Mouse (Mus musculus) adrenal gland, adult 8-10 months (tissue): ENCODE results near the gene Mst1. TPM values are rescaled to one million over a fixed set of nuclear protein-coding genes. Genes with fewer than 3 reads are reported as not detected.

Experiments
- DNase-seq: peaks from one replicate; pipeline ENCODE4 v3.0.0; 2022
- total RNA-seq, 4 experiments: library from RNA; stranded (reverse); gene quantifications; 2 replicates each; pipeline ENCODE4 v1.2.4; 2022

Gene Mst1
- total RNA-seq, 4 experiments from 2014 or later = 0.10 TPM; not detected in 3

DNA sequence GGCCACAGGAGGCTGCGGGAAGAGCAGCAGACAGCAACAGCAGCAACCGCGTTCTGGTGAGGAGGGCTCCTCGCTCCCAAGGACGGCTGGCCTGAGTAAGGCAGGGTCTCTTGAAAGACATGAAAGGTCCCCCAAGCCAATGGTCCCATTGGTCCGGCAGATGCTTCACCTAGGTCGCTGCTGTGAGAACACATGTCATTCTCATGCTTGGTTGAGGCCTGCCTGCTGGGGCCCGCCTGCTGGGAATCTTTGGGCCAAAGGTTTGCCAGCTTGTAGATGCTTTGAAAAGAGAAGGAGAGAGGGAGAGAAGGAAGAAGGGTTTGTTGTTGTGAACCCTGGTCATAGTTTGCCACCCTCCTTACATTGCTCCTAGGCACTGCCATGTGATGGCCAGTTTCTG, 19.4 kb downstream of the Mst1 start:
- no peak for DNase-seq

DNA sequence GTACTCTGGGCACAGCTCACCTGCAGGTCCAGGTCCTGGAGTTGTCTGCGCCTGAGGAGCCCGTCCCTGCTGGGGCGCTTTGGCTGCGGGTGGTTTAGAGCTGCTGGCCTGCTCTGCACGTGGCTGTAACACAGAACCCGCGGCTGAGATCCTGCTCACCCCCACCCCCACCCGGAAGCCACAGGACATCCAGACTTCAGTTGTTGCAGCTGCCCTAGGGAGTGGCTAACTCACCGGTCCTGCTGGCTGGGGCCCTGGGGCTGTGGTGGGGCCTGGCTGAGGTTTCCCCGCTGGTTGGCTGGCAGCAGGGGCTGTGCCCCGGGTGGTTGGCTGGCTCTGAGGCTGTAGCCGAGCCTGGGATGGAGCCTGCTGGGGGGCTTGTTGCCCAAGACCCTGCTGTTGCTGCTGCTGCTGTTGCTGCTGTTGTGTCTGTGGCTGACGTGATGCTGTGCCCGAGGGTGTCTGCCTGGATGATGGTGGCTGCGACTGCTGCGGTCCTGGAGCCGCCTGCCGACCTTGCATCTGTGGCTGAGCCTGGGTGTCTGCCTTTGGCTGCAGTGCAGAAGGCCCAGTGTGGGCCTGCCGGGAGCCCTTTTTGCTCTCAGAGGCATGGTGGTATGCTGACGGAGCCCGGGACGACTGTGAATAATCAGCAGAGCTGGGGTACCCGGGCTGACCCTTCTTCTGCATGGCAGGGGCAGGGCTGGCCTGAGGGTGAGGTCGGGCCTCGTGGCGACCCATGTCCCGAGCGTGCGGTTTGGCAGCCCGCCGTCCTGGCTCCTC, 24.7 kb downstream of the Mst1 start:
- DNase-seq = no peak

DNA sequence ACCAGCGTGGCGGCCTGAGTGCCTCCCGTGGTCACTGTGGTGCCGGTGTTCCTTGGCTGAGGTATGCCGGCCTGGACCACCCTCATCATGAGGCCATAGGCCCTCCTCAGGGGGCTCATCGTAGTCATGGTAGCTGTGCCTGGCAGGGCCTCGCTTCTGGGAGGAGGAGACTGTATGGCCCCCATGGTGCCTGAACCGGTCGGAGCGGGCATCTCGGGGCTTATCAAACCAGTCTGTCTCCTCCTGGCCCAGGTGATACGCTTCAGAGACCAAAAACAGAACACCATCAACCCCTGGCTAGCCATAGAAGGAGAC, 25.3 kb downstream of the Mst1 start:
- no peak for DNase-seq

DNA sequence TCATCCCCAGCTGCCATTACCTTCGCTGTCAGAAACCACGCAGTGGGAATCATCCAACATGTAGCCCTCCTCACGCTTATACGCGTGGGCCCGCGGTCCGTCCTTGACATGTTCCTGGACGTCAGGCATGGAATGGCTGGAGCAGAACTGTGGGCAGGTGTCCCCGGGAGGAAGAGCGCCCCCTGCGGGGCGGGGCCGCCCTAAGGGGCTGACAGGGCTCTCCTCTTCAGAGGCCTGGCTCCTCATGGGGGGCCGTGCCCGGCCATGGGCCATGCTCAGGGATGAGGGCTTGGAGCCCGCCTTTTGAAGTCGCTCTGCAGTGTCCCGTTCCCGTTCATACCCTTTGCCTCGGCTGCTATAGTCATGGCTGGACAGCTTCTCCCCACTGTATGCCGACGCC, 25.9 kb downstream of the Mst1 start:
- DNase-seq = no peak

DNA sequence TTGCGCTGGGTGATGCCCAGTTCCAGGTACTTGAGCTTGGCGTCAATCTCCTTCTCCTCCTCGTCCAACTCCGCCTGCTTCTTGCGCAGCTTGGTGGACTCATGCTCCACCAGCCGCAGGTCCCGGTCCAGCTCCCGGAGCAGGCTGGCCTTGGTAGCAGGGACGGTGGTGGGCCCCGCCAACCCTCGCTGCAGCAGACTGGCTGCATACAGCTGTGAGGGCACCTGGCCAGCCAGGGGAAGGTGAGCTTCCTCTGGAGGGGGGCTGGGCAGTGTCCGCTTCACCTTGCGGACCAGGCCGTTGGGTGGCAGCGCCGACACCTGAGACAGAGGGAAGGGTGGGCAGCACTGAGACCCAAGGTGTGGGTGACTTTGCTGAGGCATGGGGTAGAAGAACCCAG, 27.6 kb downstream of the Mst1 start:
- no peak for DNase-seq

DNA sequence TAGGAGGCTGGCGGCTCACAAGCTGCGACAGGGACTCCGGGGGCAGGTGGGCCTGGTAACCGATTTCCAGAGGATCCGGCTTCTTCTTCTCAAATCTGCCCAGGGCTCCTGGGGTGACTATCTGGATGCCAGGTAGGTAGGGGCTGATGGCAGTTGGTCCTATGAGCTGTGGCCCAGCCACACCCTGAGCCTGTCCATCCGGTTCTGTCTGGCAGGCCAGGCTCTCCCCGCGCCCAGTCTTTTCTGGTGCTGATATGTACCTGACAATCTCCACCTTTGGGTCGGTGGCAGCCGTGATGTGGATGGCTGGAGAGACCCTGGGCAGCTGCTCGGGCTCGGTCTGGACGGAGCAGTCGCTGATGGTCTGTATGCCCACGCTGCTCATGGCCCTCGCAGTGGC, 29.9 kb downstream of the Mst1 start:
- DNase-seq = no peak

DNA sequence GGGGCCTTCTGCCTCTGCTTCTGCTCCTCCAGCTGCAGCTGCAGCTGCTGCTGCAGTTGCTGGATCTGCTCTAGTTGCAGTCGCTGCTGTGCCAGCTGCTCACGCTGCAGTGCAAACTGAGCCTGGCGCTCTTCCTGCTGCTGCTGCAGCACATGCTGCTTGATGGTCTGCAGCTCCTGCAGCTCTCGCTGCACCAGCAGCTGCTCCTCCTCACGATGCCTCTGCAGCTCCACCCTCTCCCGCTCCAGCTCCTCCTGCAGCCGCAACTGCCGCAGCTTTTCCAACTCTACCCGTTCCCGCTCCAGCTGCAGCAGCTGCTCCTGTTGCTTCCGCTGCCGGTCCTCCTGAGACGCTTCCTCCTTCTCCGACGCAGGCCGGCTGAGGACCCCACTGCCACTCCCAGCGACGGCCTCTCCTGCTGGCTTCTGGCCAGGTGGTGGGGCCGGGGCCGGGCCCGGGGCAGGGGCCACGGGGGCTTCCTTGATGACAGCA, 30.9 kb downstream of the Mst1 start:
- no peak for DNase-seq

DNA sequence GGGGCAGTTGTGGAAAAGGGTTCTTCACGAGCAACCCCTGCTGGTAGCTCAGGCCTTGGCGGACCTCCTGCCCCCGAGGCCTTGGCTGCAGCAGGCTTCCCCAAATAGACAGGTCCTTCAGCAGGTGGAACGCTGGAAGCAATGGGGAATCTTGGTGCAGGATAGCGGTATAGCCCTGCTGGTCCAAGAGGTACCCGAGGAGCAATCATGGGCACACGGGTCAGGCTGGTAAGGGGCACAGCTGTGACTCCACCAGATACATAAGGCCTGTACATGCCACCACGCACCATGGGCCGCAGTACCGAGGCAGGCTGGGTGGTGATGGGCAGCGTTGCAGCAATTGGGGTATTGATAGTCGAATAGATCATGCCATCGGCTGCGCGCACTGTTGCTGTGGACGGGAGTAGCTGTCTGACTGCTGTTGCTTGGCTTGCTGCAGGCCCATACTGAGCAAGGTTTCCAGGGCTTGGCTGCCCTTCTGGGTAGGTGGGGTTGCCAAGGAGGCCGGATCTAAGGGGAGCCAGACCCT, 31.4 kb downstream of the Mst1 start:
- no peak for DNase-seq

DNA sequence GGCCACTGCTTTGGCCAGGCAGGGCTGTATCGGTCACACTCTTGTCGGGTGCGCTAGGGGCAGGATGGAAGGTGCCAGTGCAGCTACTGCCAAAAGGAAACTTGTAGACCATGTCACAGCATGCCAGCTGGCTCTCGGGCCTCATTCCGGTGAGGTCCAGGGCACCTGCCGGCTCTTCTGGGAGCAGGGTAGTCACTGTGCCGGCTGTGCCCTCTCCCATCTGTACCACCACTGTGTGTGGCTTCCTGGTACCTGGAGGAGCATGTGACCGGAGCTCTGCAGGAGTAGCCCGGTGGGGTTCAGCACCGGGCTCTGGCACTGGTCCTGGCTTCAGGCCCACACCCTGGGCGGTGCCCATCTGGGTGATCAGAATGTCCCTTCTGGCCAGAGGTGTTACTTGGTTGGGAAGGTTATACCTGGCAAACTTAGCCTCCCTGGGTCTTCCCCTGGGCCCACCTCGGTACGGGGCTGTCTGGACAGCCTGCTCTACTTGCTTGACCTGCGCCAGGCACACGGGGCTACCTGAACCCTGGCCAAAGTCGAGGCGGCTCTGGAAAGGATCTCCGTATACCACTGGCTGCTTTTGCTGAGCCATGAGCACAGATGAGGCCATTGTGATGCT, 32.6 kb downstream of the Mst1 start:
- no peak for DNase-seq

DNA sequence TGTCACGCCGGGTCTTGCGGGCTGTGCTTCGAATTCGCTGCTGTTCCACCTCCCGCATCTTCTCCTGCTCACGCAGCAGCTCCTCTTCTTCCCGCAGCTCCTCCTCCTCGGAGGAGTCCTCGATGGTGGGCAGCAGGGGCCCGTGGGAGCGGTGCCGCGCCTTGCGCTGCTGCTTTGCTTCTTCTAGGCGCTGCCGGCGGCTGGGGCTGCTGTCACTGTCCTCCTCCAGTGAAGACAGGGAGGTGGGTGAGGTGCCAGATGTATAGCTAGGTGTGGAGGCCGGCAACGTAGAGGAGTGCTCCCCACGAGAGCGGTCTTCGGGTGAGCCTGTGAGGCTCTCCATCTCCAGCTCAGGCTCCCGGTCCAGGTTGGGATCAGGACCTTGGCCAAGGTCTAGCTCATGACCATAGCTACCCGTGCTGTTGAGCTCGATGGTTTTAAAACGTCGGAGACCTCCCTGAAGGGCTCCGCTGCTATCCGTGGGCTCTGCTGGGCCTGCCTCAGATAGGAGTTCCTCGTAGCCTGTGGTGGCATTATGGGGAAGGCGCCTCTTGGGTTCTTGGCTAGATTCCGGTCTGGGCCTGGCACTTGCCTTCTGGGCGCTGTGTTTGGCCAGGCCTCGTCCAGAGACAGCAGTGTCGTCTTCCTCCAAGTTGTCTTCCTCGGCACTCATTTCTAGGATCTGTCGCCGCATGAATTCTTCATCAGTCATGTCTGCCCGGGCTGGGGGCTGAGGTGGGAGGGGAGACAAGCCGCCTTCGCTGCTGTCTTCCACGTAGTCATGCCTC, 35.2 kb downstream of the Mst1 start:
- no peak for DNase-seq

DNA sequence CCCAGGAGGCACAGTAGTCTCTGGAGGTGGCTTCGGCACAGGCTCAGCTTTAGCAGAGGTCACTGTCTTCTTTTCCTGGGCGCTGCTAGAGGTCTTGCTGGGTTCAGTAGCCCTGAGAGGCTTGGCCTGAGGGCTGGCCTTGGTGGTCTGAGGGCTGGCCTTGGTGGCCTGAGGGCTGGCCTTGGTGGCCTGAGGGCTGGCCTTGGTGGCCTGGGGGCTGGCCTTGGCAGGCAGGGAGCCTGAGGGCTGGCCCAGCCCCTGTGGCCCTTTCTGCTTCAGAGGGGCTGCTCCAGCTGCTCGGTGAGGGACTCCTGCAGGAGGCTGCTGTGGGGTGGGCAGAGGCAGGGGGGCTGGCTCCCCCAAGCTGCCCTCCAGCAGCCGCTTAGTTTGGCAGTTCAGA, 36.9 kb downstream of the Mst1 start:
- DNase-seq = peak; percentile 83

DNA sequence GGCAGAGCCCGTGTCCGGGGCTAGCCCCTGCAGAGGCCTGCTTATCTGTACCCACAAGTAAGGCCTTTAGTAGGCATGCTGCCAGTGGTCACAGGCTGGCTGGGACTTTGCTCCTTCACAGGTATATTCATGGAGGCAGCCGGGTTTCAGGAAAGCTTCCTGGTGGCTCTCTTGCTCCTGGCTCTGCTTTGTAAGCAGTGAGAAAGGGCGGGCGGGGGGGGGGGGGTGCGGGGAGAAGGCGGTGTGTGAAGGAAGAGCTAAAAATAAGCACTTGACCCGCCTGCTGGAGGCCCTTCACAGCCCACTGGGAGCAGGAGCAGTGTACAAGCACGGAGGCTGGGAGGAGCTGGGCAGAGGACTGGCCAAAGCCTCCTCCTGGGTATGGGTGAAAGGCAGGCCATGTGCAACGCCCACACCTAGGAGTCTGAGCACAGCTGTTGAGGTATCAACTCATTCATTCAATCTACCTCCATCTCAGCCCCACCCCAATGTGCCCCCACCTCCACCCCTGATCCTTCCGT, 39.7 kb downstream of the Mst1 start:
- DNase-seq = no peak

DNA sequence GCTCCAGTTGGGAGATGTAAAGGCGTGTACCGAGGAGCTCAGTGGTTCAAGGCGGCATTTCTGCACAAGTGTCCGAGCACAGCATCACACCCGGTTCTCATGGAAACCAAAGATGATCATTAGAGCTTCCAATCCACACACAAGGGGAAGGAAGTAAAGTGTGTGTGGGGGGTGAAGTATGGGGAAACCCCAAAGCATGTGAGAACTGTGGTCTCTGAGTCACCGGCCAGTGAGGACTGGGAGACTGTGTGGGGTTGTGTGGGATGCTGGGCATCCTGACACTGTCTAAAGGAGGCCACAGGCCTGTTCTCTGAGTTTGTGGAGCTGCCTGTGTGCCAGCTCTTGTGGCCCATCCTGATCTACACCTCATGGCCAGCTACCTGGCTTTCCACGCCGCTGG, 40.4 kb downstream of the Mst1 start:
- DNase-seq = no peak

DNA sequence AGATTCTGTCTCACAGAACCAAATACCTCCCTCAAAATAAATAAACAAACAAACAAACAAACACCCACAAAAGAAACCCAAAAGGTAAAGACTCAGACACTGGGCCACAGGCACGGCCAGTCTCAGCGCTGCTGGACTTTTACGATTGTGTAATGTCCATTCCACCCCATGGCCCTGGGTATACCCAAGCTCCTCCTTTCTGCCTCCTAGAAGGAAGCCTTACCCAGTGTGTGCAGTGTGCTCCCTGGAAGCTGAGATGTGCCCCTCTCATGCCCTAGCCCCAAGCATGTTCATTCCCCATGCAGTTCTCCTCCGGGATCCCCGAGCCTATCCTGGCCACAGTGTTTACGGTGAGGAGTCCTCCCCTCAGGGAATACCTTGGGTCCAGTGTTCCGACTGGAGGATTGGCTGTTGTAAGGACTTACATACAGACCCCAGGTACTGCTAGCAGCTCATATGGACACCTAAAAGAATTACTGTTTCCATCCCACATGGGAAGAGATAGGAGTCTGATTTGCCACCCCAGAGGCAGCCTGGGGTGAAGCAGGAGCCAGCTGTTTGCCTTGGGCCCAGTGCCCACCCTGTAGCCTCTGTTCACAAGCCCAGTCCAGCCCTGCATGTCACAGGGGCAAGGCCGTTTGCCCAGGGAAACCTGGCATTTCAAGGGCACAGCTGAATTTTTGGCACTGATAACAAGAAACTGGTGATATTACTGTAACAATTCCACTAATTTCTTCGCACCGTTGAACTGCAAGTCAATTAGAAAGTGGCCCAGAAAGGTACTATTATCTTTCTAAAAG, 41.1 kb downstream of the Mst1 start:
- peak; percentile 85 for DNase-seq

DNA sequence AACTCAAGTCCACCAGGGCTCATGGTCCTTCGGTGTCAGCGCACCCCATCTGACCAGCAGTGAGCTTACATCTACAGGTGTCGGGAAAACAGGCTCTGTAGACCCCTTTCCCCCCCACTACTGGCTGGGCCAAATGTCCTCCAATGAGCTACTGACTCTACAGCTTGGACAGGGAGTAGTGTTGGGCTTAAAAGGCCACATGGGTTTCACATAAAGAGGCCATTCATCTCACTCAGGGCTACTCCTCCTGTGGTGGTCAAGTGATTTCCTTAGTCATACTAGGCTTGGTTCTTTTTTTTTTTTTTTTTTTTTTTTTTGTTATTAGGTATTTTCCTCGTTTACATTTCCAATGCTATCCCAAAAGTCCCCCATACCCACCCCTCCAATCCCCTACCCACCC, 43.7 kb downstream of the Mst1 start:
- no peak for DNase-seq

DNA sequence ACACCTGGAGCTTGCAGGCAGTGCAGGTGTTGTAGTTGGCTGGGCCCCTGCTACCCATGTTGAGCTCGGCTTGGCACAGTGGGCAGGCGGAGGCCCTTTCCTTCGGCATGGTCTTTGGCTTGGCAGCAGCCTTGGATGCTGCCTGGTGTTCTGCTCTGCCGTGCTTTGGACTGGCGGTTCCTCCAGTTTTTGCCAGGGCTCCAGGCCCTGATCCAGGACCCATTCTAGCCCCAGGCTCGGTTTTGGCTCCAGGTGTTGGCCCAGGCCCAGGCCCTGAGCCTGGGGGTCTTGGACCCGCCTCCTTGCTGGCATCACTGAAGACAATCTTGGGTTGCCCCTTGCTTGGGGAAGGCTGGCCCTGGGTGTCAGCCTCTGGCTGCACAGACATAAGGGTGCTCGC, 45.5 kb downstream of the Mst1 start:
- no peak for DNase-seq

DNA sequence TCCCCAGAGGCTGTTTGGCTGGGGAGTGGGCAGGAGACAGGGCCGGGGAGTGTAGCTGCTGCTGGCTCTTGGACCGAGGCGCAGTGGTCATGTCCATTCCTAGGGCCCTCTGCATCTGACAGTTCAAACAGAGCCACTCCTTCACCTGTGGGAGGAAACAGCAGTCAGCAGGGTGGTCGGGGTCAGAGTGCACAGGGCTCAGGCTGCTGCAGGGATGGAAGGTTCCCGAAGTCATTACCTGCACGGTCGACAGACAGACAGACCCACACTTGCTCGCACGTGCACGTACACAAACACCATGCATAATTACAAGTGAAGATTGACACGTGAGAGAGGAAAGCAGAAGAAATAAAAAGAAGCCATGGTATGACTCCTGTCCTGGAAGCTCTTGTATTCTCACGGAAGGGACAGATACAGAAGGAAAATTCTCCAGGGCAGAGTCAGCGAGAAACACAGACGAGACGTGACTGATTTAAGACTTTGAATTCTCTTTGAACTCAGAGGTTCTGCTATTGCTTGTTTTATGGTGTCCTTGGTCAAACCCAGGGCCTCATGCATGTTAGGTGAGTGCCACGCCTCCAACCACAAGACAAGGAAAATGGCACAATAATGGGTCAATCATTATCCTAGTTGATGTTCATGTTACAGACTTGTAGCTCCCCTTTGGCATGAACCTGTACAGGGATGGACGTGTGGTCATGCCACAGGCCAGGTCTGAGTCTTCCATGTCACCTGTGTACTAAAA, 46.4 kb downstream of the Mst1 start:
- DNase-seq = no peak

DNA sequence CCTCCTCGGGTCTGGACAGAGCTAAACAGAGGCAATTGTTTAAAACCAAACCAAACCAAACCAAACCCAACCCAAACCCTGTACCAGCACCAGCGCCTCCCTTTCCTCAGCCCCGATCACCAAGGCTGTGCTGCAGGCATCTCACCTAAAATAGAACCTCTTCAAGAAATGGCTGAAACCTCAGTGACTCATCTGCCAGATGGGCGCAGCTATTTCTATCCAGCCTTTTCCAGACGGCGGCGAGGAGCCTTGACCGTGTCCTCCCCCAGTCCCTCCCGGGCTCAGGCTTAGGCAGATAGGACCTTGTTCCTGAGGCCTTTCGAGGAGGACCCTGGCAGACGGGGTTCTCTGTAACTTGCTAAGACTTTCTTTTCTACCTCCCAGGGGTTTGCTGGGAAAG, 48.0 kb downstream of the Mst1 start:
- DNase-seq = no peak

DNA sequence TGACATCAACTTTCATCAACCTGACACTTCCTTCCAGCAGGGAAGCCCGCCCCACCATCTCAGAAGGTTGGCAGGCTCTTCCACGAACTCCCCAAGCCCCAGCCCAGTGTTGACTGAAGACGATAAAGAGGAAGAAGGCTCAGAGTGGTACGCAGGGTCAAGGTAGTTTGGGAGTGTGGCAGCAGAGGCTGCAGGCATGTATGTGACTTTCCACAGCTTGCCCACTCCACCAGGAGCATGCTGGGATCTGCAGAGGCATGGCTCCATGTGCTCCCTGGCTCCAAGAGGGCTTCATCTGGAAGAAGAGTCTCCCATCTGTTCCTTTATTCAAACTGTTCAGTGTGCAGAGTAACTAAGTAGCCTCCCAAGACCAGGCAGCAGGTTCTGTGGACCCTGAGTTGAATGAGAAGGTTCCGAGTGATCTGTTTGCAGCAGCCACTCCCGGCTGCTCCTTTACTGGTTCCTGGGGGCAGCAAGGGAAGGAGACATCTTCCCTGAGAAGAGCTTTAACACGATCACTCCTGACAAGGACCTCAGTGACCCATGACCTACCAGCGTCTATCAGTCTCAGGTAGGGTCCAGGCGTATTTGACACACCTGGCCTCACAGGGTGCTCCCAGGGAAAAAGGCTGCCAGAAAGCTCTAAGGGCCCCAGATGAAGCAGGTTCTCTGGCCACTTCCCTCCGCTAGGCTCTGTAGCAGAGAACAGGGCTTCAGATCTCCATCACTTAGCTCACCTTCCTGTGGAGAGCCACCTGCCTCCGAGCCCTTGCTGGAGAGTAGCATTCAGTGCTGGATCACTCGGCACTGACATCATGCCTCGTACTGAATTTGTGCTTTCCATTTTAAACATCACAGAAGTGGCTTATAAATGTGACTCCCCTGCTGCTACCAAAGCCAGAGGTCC, 49.1 kb downstream of the Mst1 start:
- DNase-seq = no peak

DNA sequence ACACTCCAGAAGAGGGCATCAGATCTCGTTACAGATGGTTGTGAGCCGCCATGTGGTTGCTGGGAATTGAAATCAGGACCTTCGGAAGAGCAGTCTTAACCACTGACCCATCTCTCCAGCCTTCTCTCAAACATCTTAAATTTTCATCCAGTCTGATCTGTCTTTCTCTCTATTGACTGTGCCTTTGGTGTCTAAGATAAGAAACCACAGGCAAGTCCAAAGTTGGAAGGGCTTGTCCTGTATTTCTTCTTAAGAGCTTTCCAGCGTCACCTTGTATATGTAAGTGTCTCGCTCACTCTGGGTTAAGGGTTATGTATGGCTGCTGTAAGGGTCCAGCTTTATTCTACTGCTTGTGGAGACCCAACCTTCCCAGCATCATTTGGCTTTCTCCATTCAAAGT, 51.3 kb downstream of the Mst1 start:
- DNase-seq = no peak
